Mouse (Mus musculus) forebrain, embryonic 14.5 days (tissue): ENCODE data around the gene Asrgl1. TPM values are rescaled to one million over a fixed set of nuclear protein-coding genes. Genes with fewer than 3 reads are reported as not detected.
"Not testable (repeated sequence)": the region's sequence is repeated elsewhere in the genome, so short reads cannot be mapped to it uniquely, and the experiment has no call there.

Source experiments
- ATAC-seq: fragments of 200-750 bp; cut with Nextera tagmentation; 2 replicates; pipeline ENCODE4 v1.8.0; 2017; ENCODE audit warnings: mild to moderate bottlenecking, moderate library complexity
- DNase-seq: peaks from one replicate; pipeline ENCODE4 v3.0.0-alpha.2; 2015; ENCODE audit warnings: low spot score
- H3K27ac ChIP-seq: fragments of 300-500 bp; sonication (generic); 2 replicates; pipeline ENCODE4 v1.5.1; 2014; ENCODE audit warnings: low read depth, mild to moderate bottlenecking, control low read depth, low read length, moderate library complexity
- H3K27me3 ChIP-seq: fragments of 300-500 bp; sonication (generic); replicated peaks from 2 replicates; pipeline ENCODE4 v1.6.1; 2014; ENCODE audit warnings: low read length, control low read depth, mixed read lengths; ENCODE audit not compliant: control insufficient read depth, insufficient read depth
- H3K36me3 ChIP-seq: fragments of 300-500 bp; sonication (generic); 2 replicates; pipeline ENCODE4 v1.6.1; 2014; ENCODE audit warnings: low read length, control low read depth; ENCODE audit not compliant: control insufficient read depth, insufficient read depth
- H3K4me1 ChIP-seq: fragments of 300-500 bp; sonication (generic); 2 replicates; pipeline ENCODE4 v1.6.1; 2014; ENCODE audit warnings: antibody characterized with exemption, low read length, control low read depth; ENCODE audit not compliant: control insufficient read depth, insufficient read depth
- H3K4me2 ChIP-seq: fragments of 300-500 bp; sonication (generic); 2 replicates; pipeline ENCODE4 v1.6.1; 2014; ENCODE audit warnings: mild to moderate bottlenecking, control low read depth, low read length
- H3K4me3 ChIP-seq: fragments of 300-500 bp; sonication (generic); 2 replicates; pipeline ENCODE4 v1.5.1; 2014; ENCODE audit warnings: low read depth, low read length, control low read depth
- H3K9ac ChIP-seq: fragments of 300-500 bp; sonication (generic); 2 replicates; pipeline ENCODE4 v1.6.1; 2014; ENCODE audit warnings: mild to moderate bottlenecking, low read length, control low read depth, moderate library complexity
- H3K9me3 ChIP-seq: fragments of 300-500 bp; sonication (generic); replicated peaks from 2 replicates; pipeline ENCODE4 v1.6.1; 2016; ENCODE audit warnings: low read length, control low read depth, mixed read lengths; ENCODE audit not compliant: control insufficient read depth
- WGBS: fragments of 180-500 bp; shearing (Covaris S2); extraction: QIAGEN DNeasy Blood & Tissue Kit; methylation state at CpG from one replicate; pipeline ENCODE4 v1.1.7; 2014; 5-methylcytosine and 5-hydroxymethylcytosine counted together
- polyA plus RNA-seq: library from polyadenylated mRNA; unstranded; fragments of >200 nt; fragmentation: Nextera tagmentation; extraction: Ambion mirVana; gene quantifications from 2 replicates; pipeline ENCODE4 v1.2.1, GENCODE M21; 2014

Gene Asrgl1
- polyA plus RNA-seq, 1 experiment from 2014 or later: 24.4 TPM

DNA sequence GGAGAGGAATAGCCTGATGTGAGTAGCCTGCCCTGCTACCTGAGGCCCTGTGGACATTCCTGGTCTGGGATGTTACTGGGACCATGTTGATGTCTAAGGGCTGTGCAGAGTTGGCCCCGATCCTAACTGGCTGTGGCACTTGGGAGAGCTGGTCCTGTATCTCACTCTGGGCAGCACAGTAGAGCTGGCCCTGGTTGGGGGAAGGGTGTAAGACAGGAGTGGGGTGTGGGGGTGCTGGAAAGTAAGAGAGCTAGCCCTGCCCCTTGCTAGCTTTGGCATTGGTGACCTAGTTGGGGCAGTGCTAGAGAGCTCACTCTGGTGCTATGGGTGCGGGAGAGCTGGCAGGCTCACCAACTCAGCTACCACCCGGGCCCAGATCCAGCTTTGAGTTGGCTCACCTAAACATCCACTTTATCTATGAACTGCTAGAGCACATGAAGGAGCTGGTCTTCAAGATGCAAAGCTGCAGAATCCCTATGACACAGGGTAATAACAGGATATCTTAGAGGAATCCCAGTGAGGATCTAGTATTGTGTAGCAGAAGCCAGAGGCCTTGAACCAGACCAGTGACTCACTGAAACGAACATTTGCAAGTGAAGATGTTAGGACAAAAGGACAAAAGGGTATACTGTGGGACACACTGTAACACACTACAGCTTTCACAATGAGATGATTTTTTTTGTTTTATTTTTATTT, 6.8 kb downstream of the Asrgl1 start:
- no peak overlapping the region for H3K27ac ChIP-seq
- no peaks in the 10 kb centered on the region for H3K27me3 ChIP-seq
- 0 out of 2 replicates have a peak, but pooled peaks cover 7% of the 10 kb centered on the region for H3K36me3 ChIP-seq
- H3K9me3 ChIP-seq: no peaks in the 10 kb centered on the region
- H3K4me3 ChIP-seq: no peak overlapping the region
- no peak overlapping the region for H3K4me2 ChIP-seq
- ATAC-seq: no peak
- H3K4me1 ChIP-seq: no peaks in the 10 kb centered on the region
- WGBS: 93% methylated on average over 4 of the region's 4 CpGs
- DNase-seq: no peak
- no peak overlapping the region for H3K9ac ChIP-seq

- not testable (repeated sequence) for H3K9ac ChIP-seq, H3K4me1 ChIP-seq, H3K4me2 ChIP-seq, ATAC-seq, DNase-seq, H3K36me3 ChIP-seq, H3K27me3 ChIP-seq, H3K27ac ChIP-seq, H3K9me3 ChIP-seq, H3K4me3 ChIP-seq
- WGBS: 96% methylated on average over 2 of the region's 2 CpGs
Observed at GRCm38 (mm10) chr19:9123986-9124385, 11.4 kb downstream of the Asrgl1 start.

- H3K9ac ChIP-seq: no peak overlapping the region
- H3K9me3 ChIP-seq: no peaks in the 10 kb centered on the region
- H3K27ac ChIP-seq: no peak overlapping the region
- no peaks in the 10 kb centered on the region for H3K27me3 ChIP-seq
- DNase-seq: no peak
- H3K4me1 ChIP-seq: no peaks in the 10 kb centered on the region
- H3K36me3 ChIP-seq: peaks cover 4% of the 10 kb centered on the region; the same call in 1 of the 2 replicates
- no peak overlapping the region for H3K4me2 ChIP-seq
- 100% methylated on average over 1 of the region's 1 CpGs for WGBS
- H3K4me3 ChIP-seq: no peak overlapping the region
- no peak for ATAC-seq
Observed at GRCm38 (mm10) chr19:9122390-9122789, 13.0 kb downstream of the Asrgl1 start.

DNA sequence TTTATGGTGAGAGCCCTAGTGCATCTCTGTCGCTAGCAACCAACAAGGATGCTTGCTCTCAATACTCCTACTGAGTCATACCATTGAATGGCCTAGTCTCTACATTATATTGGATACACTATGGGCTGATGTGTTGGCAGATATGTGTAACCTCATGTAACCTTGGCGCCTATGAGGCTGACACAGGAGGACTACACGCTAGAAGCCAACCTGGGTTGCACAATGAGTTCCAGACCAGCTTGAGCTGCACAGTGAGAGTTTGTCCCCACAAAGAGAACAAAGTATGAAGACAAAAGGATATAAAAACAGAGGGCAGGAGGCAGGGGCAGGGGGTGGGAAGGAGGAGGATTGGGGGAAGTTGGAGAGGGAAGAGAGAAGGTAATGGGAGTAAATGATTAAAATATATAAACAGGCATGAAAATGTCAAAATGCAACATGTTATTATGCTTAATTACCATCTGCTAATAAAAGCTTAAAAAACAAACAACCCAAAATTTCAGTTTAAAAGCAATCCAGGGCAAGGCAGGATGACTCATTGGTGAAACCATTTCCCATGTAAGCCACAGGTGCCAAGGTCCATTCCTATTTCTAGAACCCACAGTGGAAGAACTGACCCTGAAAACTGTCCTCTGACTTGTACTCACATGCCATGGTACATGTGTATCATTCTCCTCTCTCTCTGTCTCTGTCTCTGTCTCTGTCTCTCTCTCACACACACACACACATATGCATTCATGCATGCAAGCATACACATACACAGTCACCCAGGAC, 15.6 kb downstream of the Asrgl1 start:
- DNase-seq (no peak), ATAC-seq (no peak)
- Histone ChIP-seq H3K4me2 (no peak overlapping the region), H3K27ac (no peak overlapping the region), H3K9me3 (no peaks in the 10 kb centered on the region), H3K9ac (no peak overlapping the region), H3K27me3 (no peaks in the 10 kb centered on the region), H3K4me1 (no peaks in the 10 kb centered on the region; the same call in 1 of the 2 replicates), H3K36me3 (peaks cover 17% of the 10 kb centered on the region; the same call in 1 of the 2 replicates), H3K4me3 (no peak overlapping the region)
- WGBS: 90% methylated on average over 3 of the region's 3 CpGs

DNA sequence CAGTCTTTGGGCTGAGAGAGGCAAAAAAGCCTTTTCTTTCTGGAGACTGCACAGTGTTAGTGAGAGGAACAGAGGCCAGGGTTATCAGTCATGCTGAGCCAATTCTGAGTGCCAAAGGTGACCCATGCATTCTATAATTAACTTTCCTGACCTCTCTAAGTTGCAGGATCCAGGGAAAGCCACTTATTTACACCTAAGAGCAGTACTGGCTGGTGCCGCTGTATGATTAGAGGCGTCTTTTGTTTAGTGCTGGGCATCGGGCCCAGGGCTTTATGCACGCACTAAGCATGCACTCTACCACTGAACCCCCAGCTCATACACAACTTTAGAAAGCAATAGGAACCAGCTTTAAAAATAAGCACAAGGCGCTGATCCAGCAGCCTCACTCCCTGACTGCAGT, 18.2 kb downstream of the Asrgl1 start:
- DNase-seq: peak; percentile 80
- no peaks in the 10 kb centered on the region for H3K27me3 ChIP-seq
- no peaks in the 10 kb centered on the region for H3K9me3 ChIP-seq
- H3K4me1 ChIP-seq: no peaks in the 10 kb centered on the region; the same call in 1 of the 2 replicates
- no peak overlapping the region for H3K27ac ChIP-seq
- H3K9ac ChIP-seq: 0 out of 2 replicates have a peak overlapping the region, but pooled peaks have one; percentile 5
- H3K4me2 ChIP-seq: no peak overlapping the region
- ATAC-seq: peak; percentile 93
- WGBS: 35% methylated on average over 5 of the region's 5 CpGs
- no peak overlapping the region for H3K4me3 ChIP-seq
- H3K36me3 ChIP-seq: peaks cover 39% of the 10 kb centered on the region

- Histone ChIP-seq H3K4me1 (no peaks in the 10 kb centered on the region; the same call in 1 of the 2 replicates), H3K36me3 (peaks cover 39% of the 10 kb centered on the region), H3K9ac (no peak overlapping the region), H3K4me2 (no peak overlapping the region), H3K27me3 (no peaks in the 10 kb centered on the region), H3K4me3 (no peak overlapping the region), H3K9me3 (no peaks in the 10 kb centered on the region), H3K27ac (no peak overlapping the region)
- WGBS: 86% methylated on average over 4 of the region's 4 CpGs
- DNase-seq (no peak), ATAC-seq (no peak)
Observed at GRCm38 (mm10) chr19:9116268-9116667, 19.2 kb downstream of the Asrgl1 start.

DNA sequence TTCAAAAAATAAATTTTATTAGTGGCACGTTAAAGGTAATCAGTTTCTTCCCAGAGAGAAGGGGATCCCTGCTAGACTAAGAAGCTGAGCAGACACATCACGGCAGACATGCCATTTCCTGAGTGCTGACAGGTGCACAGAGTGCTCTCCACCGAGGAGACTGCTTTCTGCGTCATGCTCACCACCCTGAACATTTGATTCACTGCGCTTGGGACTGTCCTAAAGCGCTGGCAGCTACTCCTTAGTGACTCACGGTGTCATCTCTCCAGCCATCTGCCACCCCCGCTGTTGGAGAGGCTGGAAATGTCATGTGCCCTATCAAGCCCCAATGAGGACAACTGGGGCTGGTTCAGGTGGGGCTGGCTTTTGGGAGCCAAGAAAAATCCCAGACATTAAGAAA, 23.4 kb downstream of the Asrgl1 start:
- peaks cover 35% of the 10 kb centered on the region for H3K36me3 ChIP-seq
- no peaks in the 10 kb centered on the region for H3K9me3 ChIP-seq
- H3K27me3 ChIP-seq: no peaks in the 10 kb centered on the region
- no peaks in the 10 kb centered on the region; the same call in 1 of the 2 replicates for H3K4me1 ChIP-seq
- no peak overlapping the region for H3K4me2 ChIP-seq
- 79% methylated on average over 8 of the region's 8 CpGs for WGBS
- no peak overlapping the region for H3K27ac ChIP-seq
- DNase-seq: no peak
- H3K4me3 ChIP-seq: no peak overlapping the region
- ATAC-seq: no peak
- H3K9ac ChIP-seq: no peak overlapping the region

DNA sequence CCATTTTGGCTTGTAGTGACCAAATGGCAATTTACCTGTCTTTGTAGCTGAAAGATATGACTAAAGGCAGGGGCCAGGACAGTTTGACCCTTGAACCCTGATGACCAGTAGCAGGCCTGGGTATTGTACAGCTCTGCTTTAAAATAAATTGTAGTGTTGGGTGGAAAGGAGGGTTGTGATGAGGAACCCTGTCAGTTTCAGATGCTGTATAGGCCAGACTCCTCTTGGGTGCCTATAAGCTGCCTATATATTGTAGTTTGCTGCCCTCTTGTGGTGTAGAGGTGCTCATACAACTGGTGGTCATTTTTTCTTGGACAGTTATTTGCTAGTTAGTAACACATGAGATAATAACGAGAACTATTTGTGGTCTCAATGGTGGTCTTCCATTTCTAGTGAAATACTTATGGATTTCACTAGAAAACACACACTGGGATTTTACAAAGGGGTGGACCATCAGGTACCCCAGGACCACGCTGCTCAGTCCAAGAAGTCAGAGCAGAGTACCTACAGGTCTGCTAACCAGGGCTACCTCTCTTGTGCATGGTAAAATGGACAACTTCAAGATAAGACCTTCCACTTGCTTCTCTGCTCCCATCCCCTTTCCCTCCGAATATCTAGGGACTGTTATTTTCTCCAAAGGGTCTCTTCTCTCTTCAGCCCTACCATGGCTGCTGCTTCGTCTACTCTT, 25.1 kb downstream of the Asrgl1 start:
- no peaks in the 10 kb centered on the region for H3K9me3 ChIP-seq
- peak; percentile 91 for DNase-seq
- H3K27ac ChIP-seq: no peak overlapping the region

More for the DNA sequence above, 25.1 kb downstream of the Asrgl1 start:
- H3K4me1 ChIP-seq: no peaks in the 10 kb centered on the region
- ATAC-seq: peak; percentile 91
- no peak overlapping the region for H3K9ac ChIP-seq
- H3K36me3 ChIP-seq: peaks cover 27% of the 10 kb centered on the region
- no peak overlapping the region for H3K4me3 ChIP-seq
- 58% methylated on average over 4 of the region's 4 CpGs for WGBS
- H3K27me3 ChIP-seq: no peaks in the 10 kb centered on the region
- H3K4me2 ChIP-seq: no peak overlapping the region
